Comparison of ENCODE assay signal across 18 mouse cellular contexts in the genomic region with DNA sequence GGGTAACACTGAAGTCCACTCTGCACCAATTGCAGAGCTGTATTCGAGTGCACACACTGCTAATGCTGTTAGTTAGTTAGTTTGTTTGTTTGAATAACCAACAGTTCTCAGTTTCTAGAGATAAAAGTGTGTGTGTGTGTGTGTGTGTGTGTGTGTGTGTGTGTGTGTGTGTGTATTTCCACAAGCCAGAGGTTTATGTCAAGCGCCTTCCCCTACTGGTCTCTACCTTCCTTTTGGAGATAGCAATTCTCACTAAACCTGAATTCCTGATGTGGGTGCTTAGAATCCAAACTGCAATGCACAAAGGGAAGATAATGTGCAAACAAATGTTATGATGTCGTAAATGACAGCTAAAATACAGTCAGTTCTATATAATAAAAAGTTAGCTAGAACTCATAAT.
"Had no signal": no experiment of that assay in that cellular context is flagged by ENCODE, and none has a peak within 500 bp of the region (broad histone marks: within the 10 kb centered on the region; RNA-seq: fewer than 3 reads in every experiment).

No protein-coding gene starts in this region.

- H3K4me3 ChIP-seq: layer of hippocampus, adult 2 months; limb, embryonic 10.5 days; limb, embryonic 13.5 days; lung, embryonic 15.5 days; midbrain, embryonic 10.5 days; midbrain, embryonic 13.5 days; myocyte; stomach, embryonic 15.5 days had no signal

- DNase-seq: kidney, adult 2 months; kidney, postnatal 25 days; layer of hippocampus, adult 9-11 months; lung, adult 18-20 months; lung, postnatal 10 days; thymus, postnatal 36 days had no signal

- H3K9ac ChIP-seq: limb, embryonic 13.5 days; lung, embryonic 15.5 days; midbrain, embryonic 13.5 days; stomach, embryonic 15.5 days had no signal

- H3K27ac ChIP-seq: kidney, postnatal 0 days; limb, embryonic 10.5 days; limb, embryonic 13.5 days; lung, embryonic 15.5 days; midbrain, embryonic 13.5 days; stomach, embryonic 15.5 days had no signal

- H3K9me3 ChIP-seq: limb, embryonic 10.5 days; limb, embryonic 13.5 days; lung, embryonic 15.5 days; megakaryocyte, embryonic 14.5 days; midbrain, embryonic 10.5 days; midbrain, embryonic 13.5 days; stomach, embryonic 15.5 days had no signal

- H3K36me3 ChIP-seq: limb, embryonic 10.5 days; limb, embryonic 13.5 days; lung, embryonic 15.5 days; midbrain, embryonic 10.5 days; midbrain, embryonic 13.5 days; stomach, embryonic 15.5 days had no signal

- ATAC-seq: intestine, postnatal 0 days; midbrain, embryonic 13.5 days; midbrain, embryonic 16.5 days had no signal

- H3K27me3 ChIP-seq: limb, embryonic 13.5 days; lung, embryonic 15.5 days; megakaryocyte, embryonic 14.5 days; midbrain, embryonic 13.5 days; stomach, embryonic 15.5 days had no signal

- H3K4me1 ChIP-seq: stomach, embryonic 15.5 days had no signal

- H3K4me2 ChIP-seq: limb, embryonic 13.5 days; lung, embryonic 15.5 days; midbrain, embryonic 13.5 days; stomach, embryonic 15.5 days had no signal
